Mouse (Mus musculus) adrenal gland, postnatal 36 days (tissue): ENCODE measurements around the gene C2cd4b. TPM values are rescaled to one million over a fixed set of nuclear protein-coding genes. Genes with fewer than 3 reads are reported as not detected.

Experiments
- DNase-seq, 2 experiments: peaks; one replicate each; pipeline ENCODE4 v3.0.0; 2021; ENCODE audit warnings: mixed read lengths in 1 of 2
- microRNA-seq: library from miRNA; unstranded; fragments of <30 nt; microRNA quantifications from one replicate; pipeline ENCODE4 v1.2.0, GENCODE M21; 2021
- total RNA-seq, 2 experiments: library from RNA; stranded (reverse); gene quantifications; 2 replicates each; pipeline ENCODE4 v1.2.3; 2021

C2cd4b gene
- total RNA-seq, 2 experiments from 2014 or later, result 1.1 to 2.0 TPM

- no peak for DNase-seq
Measured at GRCm38 (mm10) chr9:67771293-67771692, 12.1 kb downstream of the C2cd4b start.

- no peak for DNase-seq
Measured at GRCm38 (mm10) chr9:67774201-67774600, 15.0 kb downstream of the C2cd4b start.

GRCm38 (mm10) chr9:67778553-67778952 lies 19.3 kb downstream of the C2cd4b start:
- no peak for DNase-seq

- no peak for DNase-seq
Measured at GRCm38 (mm10) chr9:67782786-67783185, 23.5 kb downstream of the C2cd4b start.

GRCm38 (mm10) chr9:67783464-67783863 lies 24.2 kb downstream of the C2cd4b start:
- no peak for DNase-seq

- no peak for DNase-seq
Measured at GRCm38 (mm10) chr9:67783925-67784324, 24.7 kb downstream of the C2cd4b start.

- no peak for DNase-seq
Measured at GRCm38 (mm10) chr9:67786311-67786710, 27.1 kb downstream of the C2cd4b start.

- DNase-seq, result no peak
Measured at GRCm38 (mm10) chr9:67787671-67788070, 28.4 kb downstream of the C2cd4b start.

GRCm38 (mm10) chr9:67792405-67792804 lies 33.2 kb downstream of the C2cd4b start:
- DNase-seq, result no peak

GRCm38 (mm10) chr9:67793501-67793900 lies 34.3 kb downstream of the C2cd4b start:
- DNase-seq, result no peak

GRCm38 (mm10) chr9:67794216-67794615 lies 35.0 kb downstream of the C2cd4b start:
- DNase-seq, result no peak

GRCm38 (mm10) chr9:67794668-67795067 lies 35.4 kb downstream of the C2cd4b start:
- no peak for DNase-seq

GRCm38 (mm10) chr9:67795205-67795675 lies 36.0 kb downstream of the C2cd4b start:
- no peak for DNase-seq

- DNase-seq, result peak; percentile 51 to 64
Measured at GRCm38 (mm10) chr9:67799078-67799819, 40.0 kb downstream of the C2cd4b start.

- DNase-seq, result peak; percentile 63 to 72
Measured at GRCm38 (mm10) chr9:67802241-67802640, 43.0 kb downstream of the C2cd4b start.

GRCm38 (mm10) chr9:67807000-67807399 lies 47.8 kb downstream of the C2cd4b start:
- no peak for DNase-seq

- peak in 1 of 2 experiments; percentile 14 for DNase-seq
Measured at GRCm38 (mm10) chr9:67810527-67810926, 51.3 kb downstream of the C2cd4b start.

Small RNA genes lying within 50 kb of the gene (microRNA-seq; reads per million reads assigned to microRNA genes)
- gene Mir7241, result not detected
- not detected for gene Mir7242

Other genes starting within 250 kb of the C2cd4b start
- 10 to 100 TPM; 25.2 to 25.4 TPM for gene Tln2, start 199.7 kb upstream of the C2cd4b start, total RNA-seq
- not detected for gene C2cd4a, start 72.9 kb downstream of the C2cd4b start, total RNA-seq
- 10 to 100 TPM; 43.6 to 70.3 TPM for gene Vps13c, start 81.0 kb downstream of the C2cd4b start, total RNA-seq